9 mouse cellular contexts compared by ENCODE assay signal in the genomic region with DNA sequence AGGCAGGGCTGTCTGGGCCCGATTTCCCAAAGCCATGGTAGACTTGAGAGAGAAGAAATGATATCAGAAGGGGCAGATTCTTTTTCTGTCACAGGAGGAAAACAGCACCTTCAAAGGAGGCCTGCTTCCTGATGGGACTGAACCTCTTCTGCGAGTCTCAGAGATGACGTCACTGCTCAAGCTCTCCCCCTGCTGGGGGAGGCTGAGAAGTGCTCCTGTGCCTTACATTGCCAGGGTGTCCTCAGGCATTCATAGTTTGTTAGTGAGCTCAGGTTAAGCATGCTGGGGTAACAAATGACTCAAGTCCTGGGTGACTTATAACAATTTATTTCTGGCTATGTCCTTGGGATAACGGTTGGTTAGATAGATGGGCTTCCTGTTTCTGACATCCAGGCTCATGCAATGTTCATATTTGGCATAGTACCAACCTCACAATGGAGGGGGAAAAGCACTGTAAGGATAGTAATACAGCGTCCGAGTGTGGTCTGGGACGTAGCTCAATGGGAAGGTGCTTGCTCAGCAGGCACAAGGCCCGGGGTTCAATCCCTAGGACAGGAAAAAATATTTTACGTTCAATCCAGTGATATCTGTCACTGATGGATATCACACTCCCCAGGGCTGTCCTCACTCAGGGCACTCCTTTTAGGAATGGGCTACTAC.
A peak's percentile ranks its signal among the peaks of the same experiment; 100 is the strongest.
DNase-seq lines count a peak whose midpoint lies in the region; ATAC-seq and TF ChIP-seq lines count a peak whose summit lies in the region.
"Had no signal": no experiment of that assay in that cellular context is flagged by ENCODE, and none has a peak within 500 bp of the region (broad histone marks: within the 10 kb centered on the region; RNA-seq: fewer than 3 reads in every experiment).

No protein-coding gene starts in this region.

- peak; percentile 61; the same call in 1 of the 2 replicates for ATAC-seq in kidney, postnatal 0 days (replicated peaks; ENCODE audit: low FRiP score, low read depth)
- peak; percentile 62; the same call in 1 of the 2 replicates for ATAC-seq in liver, embryonic 12.5 days
- 0 out of 2 replicates have a peak, but pooled peaks have one; percentile 30 for ATAC-seq in neural tube, embryonic 14.5 days (ENCODE audit: low read depth)

- no peak overlapping the region for H3K9ac ChIP-seq in kidney, postnatal 0 days (ENCODE audit: low read depth, low read length)
- no peak overlapping the region for H3K9ac ChIP-seq in liver, embryonic 12.5 days
- no peak overlapping the region for H3K9ac ChIP-seq in neural tube, embryonic 14.5 days (replicated peaks; ENCODE audit: low read depth, low read length)
- H3K9ac ChIP-seq: embryonic facial prominence, embryonic 15.5 days had no signal

- no peaks in the 10 kb centered on the region for H3K9me3 ChIP-seq in kidney, postnatal 0 days (replicated peaks; ENCODE audit: low read length)
- no peaks in the 10 kb centered on the region for H3K9me3 ChIP-seq in liver, embryonic 12.5 days (replicated peaks)
- no peaks in the 10 kb centered on the region for H3K9me3 ChIP-seq in neural tube, embryonic 14.5 days (ENCODE audit: control insufficient read depth, low read length)
- H3K9me3 ChIP-seq: embryonic facial prominence, embryonic 15.5 days had no signal

- H3K4me2 ChIP-seq in kidney, postnatal 0 days (ENCODE audit: low read length) = no peak overlapping the region
- H3K4me2 ChIP-seq in liver, embryonic 12.5 days = no peak overlapping the region
- no peak overlapping the region for H3K4me2 ChIP-seq in neural tube, embryonic 14.5 days (ENCODE audit: low read depth, low read length)
- H3K4me2 ChIP-seq: embryonic facial prominence, embryonic 15.5 days had no signal

- no peaks in the 10 kb centered on the region for H3K27me3 ChIP-seq in kidney, postnatal 0 days (ENCODE audit: insufficient read depth, low read length)
- H3K27me3 ChIP-seq in liver, embryonic 12.5 days (replicated peaks) = no peaks in the 10 kb centered on the region
- H3K27me3 ChIP-seq in neural tube, embryonic 14.5 days (ENCODE audit: control insufficient read depth, insufficient read depth, low read length) = no peaks in the 10 kb centered on the region
- H3K27me3 ChIP-seq in testis, adult 2 months (ENCODE audit: control insufficient read depth, insufficient read depth, low read length) = no peaks in the 10 kb centered on the region
- H3K27me3 ChIP-seq: embryonic facial prominence, embryonic 15.5 days had no signal

- 44% methylated on average over 9 of the region's 9 CpGs for WGBS in kidney, postnatal 0 days
- WGBS in liver, embryonic 12.5 days (ENCODE audit: insufficient replicate concordance) = 41% methylated on average over 9 of the region's 9 CpGs
- 56% methylated on average over 9 of the region's 9 CpGs for whole genome bisulfite sequencing in neural tube, embryonic 14.5 days

- peak; percentile 1 for DNase-seq in A20 (ENCODE audit: low read depth, low spot score)
- peak; percentile 57 for DNase-seq in adrenal gland, adult 8-10 months
- DNase-seq in embryo, embryonic 9.5 days (ENCODE audit: extremely low spot score) = peak; percentile 82
- peak; percentile 73 to 83 for DNase-seq in heart, adult 18-20 months
- peak; percentile 80 for DNase-seq in kidney, postnatal 0 days (ENCODE audit: low spot score)

- H3K36me3 ChIP-seq in kidney, postnatal 0 days (ENCODE audit: insufficient read depth, low read length) = no peaks in the 10 kb centered on the region
- H3K36me3 ChIP-seq in liver, embryonic 12.5 days = no peaks in the 10 kb centered on the region
- H3K36me3 ChIP-seq in neural tube, embryonic 14.5 days (ENCODE audit: control insufficient read depth, insufficient read depth, low read length) = no peaks in the 10 kb centered on the region
- no peaks in the 10 kb centered on the region for H3K36me3 ChIP-seq in testis, adult 2 months (ENCODE audit: control insufficient read depth, insufficient read depth, low read length)
- H3K36me3 ChIP-seq: embryonic facial prominence, embryonic 15.5 days had no signal

- TF ChIP-seq POLR2A in testis, adult 2 months (IDR thresholded peaks at IDR 0.05; ENCODE audit: control insufficient read depth, low read depth, low read length) = no peak

- H3K27ac ChIP-seq in kidney, postnatal 0 days = no peak overlapping the region
- H3K27ac ChIP-seq in liver, embryonic 12.5 days = no peak overlapping the region
- H3K27ac ChIP-seq in neural tube, embryonic 14.5 days (ENCODE audit: low read depth, low read length) = no peak overlapping the region
- H3K27ac ChIP-seq in testis, adult 2 months (ENCODE audit: control insufficient read depth, insufficient read depth, low read depth, low read length) = no peak overlapping the region
- H3K27ac ChIP-seq: embryonic facial prominence, embryonic 15.5 days had no signal

- no peak overlapping the region for H3K4me3 ChIP-seq in kidney, postnatal 0 days (replicated peaks; ENCODE audit: low read depth, low read length)
- H3K4me3 ChIP-seq in liver, embryonic 12.5 days = no peak overlapping the region
- no peak overlapping the region for H3K4me3 ChIP-seq in neural tube, embryonic 14.5 days (ENCODE audit: low read depth, low read length)
- no peak overlapping the region for H3K4me3 ChIP-seq in testis, adult 2 months (ENCODE audit: control insufficient read depth, low read depth, low read length)
- H3K4me3 ChIP-seq: embryonic facial prominence, embryonic 15.5 days had no signal

- peak; percentile 89 for TF ChIP-seq CTCF in kidney, postnatal 0 days (IDR thresholded peaks at IDR 0.05; ENCODE audit: low read depth)
- peak; percentile 97 for TF ChIP-seq CTCF in testis, adult 2 months (IDR thresholded peaks at IDR 0.05; ENCODE audit: control insufficient read depth, insufficient read depth, insufficient replicate concordance, low read depth, low read length)

- H3K4me1 ChIP-seq in kidney, postnatal 0 days (replicated peaks; ENCODE audit: insufficient read depth, low read length) = no peaks in the 10 kb centered on the region
- no peaks in the 10 kb centered on the region for H3K4me1 ChIP-seq in liver, embryonic 12.5 days
- no peaks in the 10 kb centered on the region for H3K4me1 ChIP-seq in neural tube, embryonic 14.5 days (ENCODE audit: control insufficient read depth, insufficient read depth, low read length)
- H3K4me1 ChIP-seq in testis, adult 2 months (ENCODE audit: control insufficient read depth, insufficient read depth, low read length) = no peaks in the 10 kb centered on the region

Comparison
In these comparisons a context has a peak if more than half of its experiments do, and no peak if none do; other contexts are left out.
1. DNase-seq: peak in every context shown above with its lines; median percentile 82 in embryo, embryonic 9.5 days; 80 in kidney, postnatal 0 days; 78 in heart, adult 18-20 months; 57 in adrenal gland, adult 8-10 months; 1 in A20.